Mouse (Mus musculus) heart, adult 11 months (tissue): Measurements from ENCODE around the gene Ctsd.
A peak's percentile ranks its signal among the peaks of the same experiment; 100 is the strongest.
"Not testable (repeated sequence)": the region's sequence is repeated elsewhere in the genome, so short reads cannot be mapped to it uniquely, and the experiment has no call there.

ENCODE experiments used
- DNase-seq: peaks from one replicate; pipeline ENCODE4 v3.0.0; 2022

Gene Ctsd

GRCm38 (mm10) chr7:142373641-142374412 is 14.0 kb downstream of the Ctsd start, which contains the start of gene Ifitm10:
TSS of gene Ifitm10 (minus strand) at chr7:142373753.
- peak; percentile 92 for DNase-seq

DNA sequence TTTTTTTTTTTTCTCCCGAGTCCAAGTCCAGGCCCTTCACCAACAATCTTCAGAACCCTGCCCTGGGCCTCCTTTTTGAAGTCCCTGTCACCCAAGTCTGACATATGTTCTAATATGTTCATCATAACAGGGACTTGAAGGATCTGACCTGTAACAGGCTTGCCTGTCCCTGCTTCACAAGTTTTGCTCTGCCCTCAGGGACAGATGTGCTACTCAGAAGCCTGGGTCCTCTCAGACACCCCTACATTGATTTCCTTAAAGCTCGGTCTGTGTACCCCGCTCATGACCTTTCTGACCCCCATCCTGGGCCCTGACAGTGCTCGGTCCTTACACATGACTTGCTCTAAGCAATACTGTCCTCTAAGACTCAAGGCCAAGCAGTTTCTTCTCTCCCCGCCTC is 14.8 kb downstream of the Ctsd start:
- peak; percentile 82 for DNase-seq

GRCm38 (mm10) chr7:142371768-142372661 is 15.8 kb downstream of the Ctsd start:
- peak; percentile 95 for DNase-seq

- DNase-seq: peak; percentile 91
These were observed 16.5 kb downstream of the Ctsd start for GRCm38 (mm10) chr7:142371398-142371767.

DNA sequence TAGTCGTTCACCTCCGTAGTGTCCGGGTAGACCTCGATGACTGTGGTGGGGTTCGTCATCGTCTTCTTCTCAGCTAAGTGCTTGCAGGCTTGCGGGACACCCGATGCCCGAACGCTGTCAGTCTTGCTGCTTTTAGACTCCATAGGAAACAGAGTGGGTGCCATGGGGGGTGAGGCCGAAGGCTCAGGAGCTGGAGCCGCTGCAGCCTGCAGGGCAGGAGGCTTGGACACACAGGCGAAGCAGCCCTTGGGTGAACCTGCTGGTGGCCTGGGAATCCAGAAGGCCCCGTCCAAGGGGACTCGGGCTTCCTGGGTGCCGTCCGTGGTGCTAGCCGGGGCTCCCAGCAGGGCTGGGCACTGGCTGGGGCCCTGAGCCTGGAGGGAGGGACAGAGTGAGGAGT is 16.9 kb downstream of the Ctsd start:
- peak; percentile 90 for DNase-seq

DNA sequence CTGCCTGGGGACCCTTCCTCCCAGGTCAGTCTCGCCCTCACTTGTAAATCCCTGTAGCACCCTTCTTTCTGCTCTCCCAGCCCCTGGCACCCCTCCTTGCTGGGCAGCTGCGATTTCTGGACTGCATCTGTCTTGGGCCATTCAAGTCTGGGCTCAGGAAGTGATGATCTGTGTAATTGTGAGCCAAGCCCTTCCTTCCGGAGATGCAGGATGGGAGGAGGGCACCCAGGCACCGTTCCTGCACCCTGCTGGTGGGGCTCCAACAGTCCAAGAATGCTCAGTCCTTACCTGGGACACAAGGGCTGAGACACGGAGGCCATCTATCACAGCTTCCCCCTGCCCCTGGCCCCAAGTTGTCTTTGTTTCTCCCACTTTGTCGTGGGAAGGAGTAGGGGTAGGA is 18.0 kb downstream of the Ctsd start:
- DNase-seq: peak; percentile 95

DNA sequence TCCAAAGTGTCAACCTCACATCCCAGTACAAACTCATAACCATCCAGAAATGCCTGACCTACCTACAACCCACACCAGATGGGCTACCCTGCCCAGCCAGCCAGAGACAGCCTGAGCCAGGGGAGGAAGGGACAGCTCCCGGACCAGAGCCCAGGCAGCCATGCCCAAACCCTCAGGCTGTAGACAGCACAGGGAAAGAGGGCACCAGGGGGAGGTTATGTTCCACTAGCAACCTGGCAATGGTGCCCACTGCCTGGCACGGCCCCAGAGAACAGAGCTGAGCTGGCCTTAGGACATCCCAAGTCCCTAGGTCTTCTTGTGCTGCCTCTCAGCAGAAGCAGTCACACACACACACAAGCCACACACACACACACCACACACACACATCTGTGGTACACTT is 19.0 kb downstream of the Ctsd start:
- DNase-seq: no peak

- DNase-seq: no peak
These were observed 24.7 kb downstream of the Ctsd start for GRCm38 (mm10) chr7:142363107-142363506.

GRCm38 (mm10) chr7:142360743-142361142 is 27.1 kb downstream of the Ctsd start:
- DNase-seq: no peak

GRCm38 (mm10) chr7:142359129-142359528 is 28.7 kb downstream of the Ctsd start:
- DNase-seq: no peak

- no peak for DNase-seq
These were observed 30.3 kb downstream of the Ctsd start for GRCm38 (mm10) chr7:142357566-142357965.

GRCm38 (mm10) chr7:142354661-142355233 is 33.1 kb downstream of the Ctsd start:
- DNase-seq: no peak

GRCm38 (mm10) chr7:142353854-142354253 is 34.0 kb downstream of the Ctsd start:
- DNase-seq: no peak

GRCm38 (mm10) chr7:142351569-142351968 is 36.3 kb downstream of the Ctsd start:
- DNase-seq: no peak

GRCm38 (mm10) chr7:142349308-142349961 is 38.4 kb downstream of the Ctsd start:
- DNase-seq: no peak

- no peak for DNase-seq
These were observed 40.3 kb downstream of the Ctsd start for GRCm38 (mm10) chr7:142347542-142347941.

DNA sequence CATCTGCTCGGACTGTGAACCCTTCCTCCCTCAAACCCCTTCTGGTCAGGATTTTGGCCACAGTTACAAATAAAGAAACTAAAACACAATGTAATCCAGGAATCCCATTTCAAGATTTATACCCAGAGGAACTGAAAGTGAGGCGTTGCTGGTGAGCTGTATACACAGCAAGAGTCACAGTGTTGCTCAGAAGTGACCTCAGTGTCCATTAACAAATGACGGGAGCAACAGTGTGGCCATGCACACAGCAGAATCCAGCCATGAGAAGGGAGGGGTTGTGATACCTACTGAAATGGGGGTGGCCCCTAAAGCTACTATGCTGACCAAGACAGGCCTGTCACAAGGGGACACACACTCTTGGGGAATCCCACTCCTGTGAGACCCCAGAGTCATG is 45.6 kb downstream of the Ctsd start:
- DNase-seq: no peak

GRCm38 (mm10) chr7:142341564-142342246 is 46.1 kb downstream of the Ctsd start:
- no peak for DNase-seq

GRCm38 (mm10) chr7:142340269-142340970 is 47.4 kb downstream of the Ctsd start:
- peak; percentile 94 for DNase-seq

- no peak for DNase-seq
These were observed 52.7 kb downstream of the Ctsd start for GRCm38 (mm10) chr7:142335151-142335550.

DNA sequence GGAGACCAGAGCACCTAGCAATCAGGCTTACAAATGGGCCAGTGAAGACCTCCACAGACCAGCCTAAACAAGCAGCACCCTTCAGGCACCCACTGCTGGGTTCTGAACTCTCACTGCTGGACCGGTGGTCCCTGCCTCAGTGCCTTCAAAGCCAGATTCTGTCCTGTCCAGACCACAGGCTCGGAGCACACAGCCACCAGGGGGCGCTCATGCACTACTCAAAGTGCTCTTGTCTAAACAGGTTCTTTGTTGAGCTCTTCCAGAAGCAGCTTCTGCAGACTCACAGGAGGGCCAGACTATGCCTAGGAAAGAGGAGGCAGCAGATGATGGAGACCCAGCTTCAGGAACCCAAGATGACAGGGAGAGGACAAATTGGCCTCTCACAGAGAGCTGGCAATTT is 53.6 kb downstream of the Ctsd start:
- peak; percentile 96 for DNase-seq

GRCm38 (mm10) chr7:142332741-142333140 is 55.1 kb downstream of the Ctsd start:
- not testable (repeated sequence) for DNase-seq
